Mouse (Mus musculus): Measurements from ENCODE around the gene Wfdc15a.

DNA sequence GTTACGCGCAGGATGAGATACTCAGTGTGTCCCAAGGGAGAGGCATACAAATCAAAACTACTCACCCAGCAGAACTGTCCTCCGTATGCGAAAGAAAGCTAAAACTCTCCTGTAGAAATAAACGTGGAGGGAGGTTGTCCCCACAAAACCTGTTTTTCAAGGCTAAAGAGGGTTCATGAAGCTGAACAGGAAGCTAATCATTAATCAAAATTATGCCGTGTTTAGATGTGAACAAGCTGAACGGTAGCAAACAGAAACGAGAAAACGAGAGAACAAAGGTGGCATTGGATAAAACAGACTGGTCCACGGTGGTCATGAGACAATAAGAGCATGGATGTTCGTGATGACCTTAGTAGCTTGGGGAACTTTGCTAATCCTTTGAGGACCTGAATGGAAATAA, 21.6 kb upstream of the Wfdc15a start, which contains the start of gene Wfdc15b:
- TF ChIP-seq CTCF (IDR thresholded peaks at IDR 0.05; ENCODE audit: low read depth, low read length) = no peak
- TF ChIP-seq POLR2A (IDR thresholded peaks at IDR 0.05; ENCODE audit: extremely low read depth, insufficient read depth, low read length) = no peak

Data from liver, adult 2 months (tissue).